Mouse (Mus musculus): ENCODE measurements around the gene Psme4. TPM values are rescaled to one million over a fixed set of nuclear protein-coding genes. Genes with fewer than 3 reads are reported as not detected.

Psme4 gene
- polyA plus RNA-seq, 1 experiment: 11.2 TPM

- DNase-seq (ENCODE audit: low read depth, low spot score): no peak
- WGBS: 92% methylated on average over 1 of the region's 1 CpGs
Measured at GRCm38 (mm10) chr11:30781612-30782011, 10.1 kb downstream of the Psme4 start.

GRCm38 (mm10) chr11:30785497-30785896 is 14.0 kb downstream of the Psme4 start:
- DNase-seq (ENCODE audit: low read depth, low spot score): no peak
- 44% methylated on average over 3 of the region's 3 CpGs for WGBS

GRCm38 (mm10) chr11:30786230-30786983 is 14.9 kb downstream of the Psme4 start:
- 39% methylated on average over 7 of the region's 7 CpGs for WGBS
- DNase-seq (ENCODE audit: low read depth, low spot score): no peak

GRCm38 (mm10) chr11:30792680-30793079 is 21.2 kb downstream of the Psme4 start:
- 60% methylated on average over 7 of the region's 7 CpGs for WGBS
- no peak for DNase-seq (ENCODE audit: low read depth, low spot score)

GRCm38 (mm10) chr11:30793753-30794152 is 22.2 kb downstream of the Psme4 start:
- WGBS: 78% methylated on average over 1 of the region's 1 CpGs
- DNase-seq (ENCODE audit: low read depth, low spot score): no peak

- WGBS: 92% methylated on average over 2 of the region's 2 CpGs
- DNase-seq (ENCODE audit: low read depth, low spot score): no peak
Measured at GRCm38 (mm10) chr11:30797236-30797635, 25.7 kb downstream of the Psme4 start.

- WGBS: 69% methylated on average over 1 of the region's 1 CpGs
- peak; percentile 19 for DNase-seq (ENCODE audit: low read depth, low spot score)
Measured at GRCm38 (mm10) chr11:30799496-30799895, 28.0 kb downstream of the Psme4 start.

GRCm38 (mm10) chr11:30800091-30800490 is 28.6 kb downstream of the Psme4 start:
- no peak for DNase-seq (ENCODE audit: low read depth, low spot score)

- 92% methylated on average over 1 of the region's 1 CpGs for WGBS
- no peak for DNase-seq (ENCODE audit: low read depth, low spot score)
Measured at GRCm38 (mm10) chr11:30802421-30802820, 30.9 kb downstream of the Psme4 start.

- no peak for DNase-seq (ENCODE audit: low read depth, low spot score)
- 73% methylated on average over 5 of the region's 5 CpGs for WGBS
Measured at GRCm38 (mm10) chr11:30821116-30821515, 49.6 kb downstream of the Psme4 start.

- 94% methylated on average over 2 of the region's 2 CpGs for WGBS
- DNase-seq (ENCODE audit: low read depth, low spot score): no peak
Measured at GRCm38 (mm10) chr11:30838793-30839192, 67.3 kb downstream of the Psme4 start.

GRCm38 (mm10) chr11:30844355-30844754 is 72.8 kb downstream of the Psme4 start:
- 92% methylated on average over 1 of the region's 1 CpGs for WGBS
- no peak for DNase-seq (ENCODE audit: low read depth, low spot score)

GRCm38 (mm10) chr11:30872425-30872824 is 100.9 kb downstream of the Psme4 start:
- peak; percentile 54 for DNase-seq (ENCODE audit: low read depth, low spot score)

GRCm38 (mm10) chr11:30885171-30885871 is 113.8 kb downstream of the Psme4 start, which contains the start of the genes Gpr75 and Asb3:
Gene Gpr75 (plus strand): TSS chr11:30885358.
Gene Asb3 (plus strand): TSS chr11:30885416.
- 7% methylated on average over 41 of the region's 41 CpGs for WGBS
- no peak for DNase-seq (ENCODE audit: low read depth, low spot score)

GRCm38 (mm10) chr11:30888153-30888552 is 116.6 kb downstream of the Psme4 start:
- 83% methylated on average over 2 of the region's 2 CpGs for WGBS
- DNase-seq (ENCODE audit: low read depth, low spot score): no peak

GRCm38 (mm10) chr11:30896201-30896600 is 124.7 kb downstream of the Psme4 start:
- WGBS: 100% methylated on average over 1 of the region's 1 CpGs
- no peak for DNase-seq (ENCODE audit: low read depth, low spot score)

- DNase-seq (ENCODE audit: low read depth, low spot score): no peak
Measured at GRCm38 (mm10) chr11:30899312-30899711, 127.8 kb downstream of the Psme4 start.

GRCm38 (mm10) chr11:30912311-30912710 is 140.8 kb downstream of the Psme4 start:
- DNase-seq (ENCODE audit: low read depth, low spot score): no peak
- 89% methylated on average over 3 of the region's 3 CpGs for WGBS

GRCm38 (mm10) chr11:30920641-30921040 is 149.1 kb downstream of the Psme4 start:
- WGBS: 84% methylated on average over 1 of the region's 1 CpGs
- no peak for DNase-seq (ENCODE audit: low read depth, low spot score)

- WGBS: 95% methylated on average over 3 of the region's 3 CpGs
- DNase-seq (ENCODE audit: low read depth, low spot score): no peak
Measured at GRCm38 (mm10) chr11:30923283-30923682, 151.8 kb downstream of the Psme4 start.

GRCm38 (mm10) chr11:30928079-30928478 is 156.6 kb downstream of the Psme4 start:
- no peak for DNase-seq (ENCODE audit: low read depth, low spot score)
